Mouse (Mus musculus): ENCODE data around the gene A730049H05Rik.

DNA sequence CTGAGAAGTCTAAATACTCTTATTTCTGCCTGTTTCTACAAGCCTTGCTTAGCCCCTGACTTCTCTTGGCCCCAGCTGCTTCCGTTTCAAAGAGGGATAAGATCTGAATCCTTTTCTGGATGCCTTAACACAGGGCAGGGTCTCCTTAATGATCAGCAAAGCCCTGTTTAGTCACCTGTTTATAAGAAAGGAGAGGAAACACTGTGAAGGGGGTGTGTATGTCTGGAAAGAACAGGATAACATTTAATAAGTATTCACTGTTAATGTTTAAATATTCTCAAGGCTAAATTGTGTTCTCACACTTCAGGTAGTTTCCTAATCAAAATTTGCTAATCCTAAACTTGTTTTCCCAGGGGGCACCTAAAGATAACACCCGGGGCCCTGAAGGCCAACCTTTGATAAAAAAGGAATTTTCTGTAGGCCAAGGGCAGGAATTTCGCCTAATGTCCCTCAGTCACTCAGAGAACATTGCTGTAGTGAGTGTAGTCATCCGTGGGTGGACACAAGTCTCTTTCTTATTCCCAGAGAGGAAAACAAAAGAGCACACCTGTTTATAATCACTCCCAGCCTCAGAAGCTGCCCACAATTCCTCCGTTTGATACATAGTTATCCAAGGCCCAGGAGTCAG, 44.1 kb downstream of the A730049H05Rik start:
- TF ChIP-seq CTCF (IDR thresholded peaks at IDR 0.05; ENCODE audit: low read depth) (no peak), EP300 (IDR thresholded peaks at IDR 0.05; ENCODE audit: low read depth) (no peak)

Measured in liver, postnatal 0 days (tissue).